In the genomic region with DNA sequence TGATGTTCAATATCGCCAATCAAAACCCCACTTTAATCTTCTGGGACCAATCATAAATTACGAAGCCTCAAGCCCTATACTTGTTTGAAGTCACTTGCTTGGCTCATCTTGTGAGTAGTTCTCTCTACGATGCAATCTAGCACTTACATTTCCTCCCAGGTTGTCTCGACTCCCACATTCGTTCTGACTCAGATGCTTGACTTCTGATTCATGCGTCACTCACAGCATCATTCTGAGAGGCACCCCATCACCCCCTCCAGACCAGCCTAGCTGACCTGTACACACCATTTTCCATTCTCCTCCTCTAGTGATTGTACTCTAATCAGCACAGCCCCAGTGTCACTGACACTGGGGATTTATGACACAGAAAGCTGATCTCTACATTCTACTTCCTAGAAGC, we compare ENCODE assay signal across 21 mouse cellular contexts. TPM values are rescaled to one million over a fixed set of nuclear protein-coding genes. Genes with fewer than 3 reads are reported as not detected.
DNase-seq lines count a peak whose midpoint lies in the region; TF ChIP-seq lines count a peak whose summit lies in the region.
"Had no signal": no experiment of that assay in that cellular context is flagged by ENCODE, and none has a peak within 500 bp of the region (broad histone marks: within the 10 kb centered on the region; RNA-seq: fewer than 3 reads in every experiment).

No protein-coding gene starts in this region.

- TF ChIP-seq CTCF in left cerebral cortex, adult 2 months (IDR thresholded peaks at IDR 0.05) = no peak

- H3K4me3 ChIP-seq in left cerebral cortex, adult 2 months = no peak overlapping the region
- H3K4me3 ChIP-seq: embryonic facial prominence, embryonic 10.5 days; forebrain, embryonic 13.5 days; heart, embryonic 10.5 days; hindbrain, embryonic 12.5 days had no signal

- DNase-seq in frontal cortex, adult 2 months (ENCODE audit: extremely low spot score in 1 of 2, low spot score in 1 of 2) = peak; percentile 49 to 67
- no peak for DNase-seq in frontal cortex, postnatal 10 days (ENCODE audit: low spot score in 2 of 2)
- DNase-seq in left cerebral cortex, adult 2 months (ENCODE audit: extremely low spot score in 1 of 2, low spot score in 2 of 2) = peak; percentile 38 to 41
- DNase-seq in left cerebral cortex, postnatal 10 days (ENCODE audit: extremely low spot score in 1 of 2, low spot score in 2 of 2) = no peak
- peak; percentile 38 for DNase-seq in right cerebral cortex, postnatal 25 days
- no peak for DNase-seq in right cerebral cortex, postnatal 10 days (ENCODE audit: low spot score in 2 of 2)
- DNase-seq in neural tube, embryonic 10.5 days (ENCODE audit: extremely low spot score, low spot score) = no peak
- DNase-seq in kidney, adult 11 months = no peak
- DNase-seq: adrenal gland, adult 2 months; adrenal gland, postnatal 25 days; cerebellum, adult 2 months; cerebellum, postnatal 10 days; gastrocnemius, postnatal 10 days; heart, adult 18-20 months; heart, postnatal 10 days; heart, postnatal 4 days had no signal

- no peak overlapping the region for H3K27ac ChIP-seq in left cerebral cortex, adult 2 months
- H3K27ac ChIP-seq: embryonic facial prominence, embryonic 10.5 days; forebrain, embryonic 13.5 days; heart, embryonic 10.5 days; hindbrain, embryonic 12.5 days had no signal

- intact Hi-C loops in left cerebral cortex, adult 2 months (cut with DNase I) = loop anchor here (1.0 kb wide), 1 partner anchor 30 kb away; no protein-coding TSS in a partner anchor
- intact Hi-C loops in left cerebral cortex, postnatal 10 days (cut with DNase I) = no loop called here

RNA-seq across cellular contexts. Expression of gene Plppr4, which starts 31.2 kb away (rescaled TPM):
- 111 and 132 TPM in 2 replicates for polyA plus RNA-seq in frontal cortex, adult 2 months (2012; rRNA removed)
- total RNA-seq in left cerebral cortex, adult 2 months (2021) = 100 to 1,000 TPM; 180 to 196 TPM
- total RNA-seq in left cerebral cortex, postnatal 10 days (2021) = 100 to 1,000 TPM; 259 to 267 TPM
- total RNA-seq: ES-E14 had no signal

Comparison
In these comparisons a context has a peak if more than half of its experiments do, and no peak if none do; other contexts are left out.
1. DNase-seq: peak in frontal cortex, adult 2 months (2 of 2), left cerebral cortex, adult 2 months (2 of 2) and right cerebral cortex, postnatal 25 days (single experiment); none in frontal cortex, postnatal 10 days (0 of 2), left cerebral cortex, postnatal 10 days (0 of 2), right cerebral cortex, postnatal 10 days (0 of 2), neural tube, embryonic 10.5 days (single experiment) and kidney, adult 11 months (single experiment).